Mouse (Mus musculus): ENCODE data around the gene Nkx2-5.

The Nkx2-5 gene

DNA sequence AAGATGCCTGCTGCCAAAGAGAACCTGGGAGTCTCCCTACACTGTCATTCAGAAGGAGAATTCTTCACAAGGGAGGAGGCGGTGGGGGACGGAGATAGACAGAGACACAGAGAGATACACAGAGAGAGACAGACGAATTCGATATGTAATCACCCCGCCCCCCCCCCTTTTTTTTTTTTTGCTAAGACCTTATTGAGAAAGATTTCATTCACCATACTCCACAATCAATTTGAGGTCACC is at the start of gene Nkx2-5:
TSS of gene Nkx2-5 (minus strand) at position 101 of the 240 bp plus-strand sequence.
- no peaks in the 10 kb centered on the region for H3K36me3 ChIP-seq (ENCODE audit: control insufficient read depth, insufficient read depth, low read length, poor library complexity, severe bottlenecking)
- no peaks in the 10 kb centered on the region for H3K27me3 ChIP-seq (ENCODE audit: control insufficient read depth, insufficient read depth, low read length, poor library complexity, severe bottlenecking)
- no peak for DNase-seq (ENCODE audit: low read depth, low spot score)

DNA sequence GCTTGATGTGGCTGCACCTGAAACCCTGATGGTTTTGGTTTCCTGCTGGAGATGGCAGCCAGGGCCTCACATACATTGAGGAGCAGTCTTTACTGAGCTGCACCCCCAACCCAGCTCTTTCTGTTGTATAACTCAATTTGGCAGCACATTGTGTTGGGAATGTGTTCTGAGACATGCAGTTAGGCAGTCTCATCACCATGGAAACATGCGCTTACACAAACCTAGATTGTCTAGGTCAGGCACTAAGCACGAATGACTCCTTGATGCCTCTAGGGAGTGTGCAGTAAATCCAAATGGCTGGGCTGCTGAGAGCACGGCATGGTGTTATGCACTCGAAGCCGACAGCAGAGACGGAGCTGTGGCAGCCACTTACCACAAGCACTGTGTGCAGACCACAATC is 49.5 kb upstream of the Nkx2-5 start:
- no peak for DNase-seq (ENCODE audit: low read depth, low spot score)
- no peaks in the 10 kb centered on the region for H3K27me3 ChIP-seq (ENCODE audit: control insufficient read depth, insufficient read depth, low read length, poor library complexity, severe bottlenecking)
- H3K36me3 ChIP-seq (ENCODE audit: control insufficient read depth, insufficient read depth, low read length, poor library complexity, severe bottlenecking) = no peaks in the 10 kb centered on the region

DNA sequence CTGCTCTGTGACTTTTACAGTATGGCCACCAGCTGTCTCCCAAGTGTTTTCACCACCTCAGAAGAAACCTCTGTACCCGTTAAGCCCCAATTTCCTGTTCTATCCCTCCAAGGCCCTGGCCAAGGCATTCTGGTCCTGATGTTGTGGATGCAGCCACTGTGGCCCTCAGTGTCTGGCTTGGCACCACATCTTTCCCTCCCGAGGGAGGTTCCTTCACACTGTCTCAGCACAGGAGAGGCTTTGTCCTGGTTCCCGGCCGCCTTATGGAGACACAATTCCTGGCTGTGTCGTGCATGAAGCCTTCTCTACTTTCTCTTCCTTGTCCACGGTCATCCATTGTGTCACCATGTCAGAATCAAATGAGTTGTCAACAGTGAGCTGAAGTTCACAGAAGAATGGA is 48.7 kb upstream of the Nkx2-5 start:
- H3K36me3 ChIP-seq (ENCODE audit: control insufficient read depth, insufficient read depth, low read length, poor library complexity, severe bottlenecking) = no peaks in the 10 kb centered on the region
- no peak for DNase-seq (ENCODE audit: low read depth, low spot score)
- no peaks in the 10 kb centered on the region for H3K27me3 ChIP-seq (ENCODE audit: control insufficient read depth, insufficient read depth, low read length, poor library complexity, severe bottlenecking)

DNA sequence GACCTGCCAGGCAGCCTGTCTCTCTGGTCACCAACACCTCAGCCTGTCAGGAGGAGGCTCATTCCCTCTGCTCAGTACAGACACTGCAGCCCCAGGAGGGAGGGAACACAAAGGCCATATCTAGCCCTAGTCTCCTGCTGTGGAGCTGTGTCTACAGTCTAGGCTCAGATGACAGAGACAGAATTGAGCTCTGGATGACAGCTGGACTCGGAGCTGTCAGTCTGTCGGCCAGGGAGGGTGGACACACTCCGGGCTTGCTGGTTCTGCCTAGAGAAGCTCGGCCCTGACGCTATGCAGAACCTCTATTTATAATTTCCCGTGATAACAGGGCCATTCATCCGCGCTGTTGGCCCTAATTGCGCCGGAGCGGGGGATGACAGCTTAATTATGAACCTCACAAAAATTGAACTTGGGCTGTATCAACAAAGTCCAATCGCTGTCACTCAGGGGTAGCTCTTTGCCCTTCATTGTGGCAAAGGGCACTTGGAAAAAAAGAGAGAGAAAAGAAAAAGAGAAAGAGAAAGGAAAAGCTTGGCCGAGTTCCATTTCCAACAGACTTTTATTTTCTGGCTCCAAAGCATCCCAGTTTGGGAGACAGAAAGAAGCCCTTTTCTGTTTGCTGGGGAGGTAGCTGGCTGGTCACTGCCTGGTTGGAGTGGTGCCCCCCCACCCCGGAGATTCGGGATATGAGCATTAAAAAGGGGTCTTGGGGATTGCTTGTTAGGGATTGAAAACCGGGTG is 48.0 kb upstream of the Nkx2-5 start:
- Histone ChIP-seq H3K36me3 (ENCODE audit: control insufficient read depth, insufficient read depth, low read length, poor library complexity, severe bottlenecking) (no peaks in the 10 kb centered on the region), H3K27me3 (ENCODE audit: control insufficient read depth, insufficient read depth, low read length, poor library complexity, severe bottlenecking) (no peaks in the 10 kb centered on the region)
- no peak for DNase-seq (ENCODE audit: low read depth, low spot score)

DNA sequence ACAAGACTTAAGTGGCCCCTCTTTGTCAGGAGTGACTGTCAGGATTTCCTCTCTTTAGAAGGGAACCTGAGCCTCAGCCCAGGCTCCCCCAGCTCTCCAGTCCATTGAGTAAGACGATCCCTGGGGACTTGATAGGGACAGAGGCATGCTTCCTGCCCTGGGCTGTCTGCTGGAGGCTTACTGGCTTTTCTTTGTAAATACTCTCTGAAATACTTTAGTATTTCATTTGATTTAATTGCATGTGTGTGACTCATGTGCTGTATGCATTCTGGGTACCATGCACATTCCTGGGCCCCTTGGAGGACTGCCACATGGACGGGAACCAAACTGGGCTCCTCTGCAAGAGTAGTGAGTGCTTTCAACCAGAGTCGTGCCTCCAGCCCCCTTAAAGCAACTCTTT is 43.1 kb upstream of the Nkx2-5 start:
- H3K36me3 ChIP-seq (ENCODE audit: control insufficient read depth, insufficient read depth, low read length, poor library complexity, severe bottlenecking) = no peaks in the 10 kb centered on the region
- no peaks in the 10 kb centered on the region for H3K27me3 ChIP-seq (ENCODE audit: control insufficient read depth, insufficient read depth, low read length, poor library complexity, severe bottlenecking)
- DNase-seq (ENCODE audit: low read depth, low spot score) = no peak

DNA sequence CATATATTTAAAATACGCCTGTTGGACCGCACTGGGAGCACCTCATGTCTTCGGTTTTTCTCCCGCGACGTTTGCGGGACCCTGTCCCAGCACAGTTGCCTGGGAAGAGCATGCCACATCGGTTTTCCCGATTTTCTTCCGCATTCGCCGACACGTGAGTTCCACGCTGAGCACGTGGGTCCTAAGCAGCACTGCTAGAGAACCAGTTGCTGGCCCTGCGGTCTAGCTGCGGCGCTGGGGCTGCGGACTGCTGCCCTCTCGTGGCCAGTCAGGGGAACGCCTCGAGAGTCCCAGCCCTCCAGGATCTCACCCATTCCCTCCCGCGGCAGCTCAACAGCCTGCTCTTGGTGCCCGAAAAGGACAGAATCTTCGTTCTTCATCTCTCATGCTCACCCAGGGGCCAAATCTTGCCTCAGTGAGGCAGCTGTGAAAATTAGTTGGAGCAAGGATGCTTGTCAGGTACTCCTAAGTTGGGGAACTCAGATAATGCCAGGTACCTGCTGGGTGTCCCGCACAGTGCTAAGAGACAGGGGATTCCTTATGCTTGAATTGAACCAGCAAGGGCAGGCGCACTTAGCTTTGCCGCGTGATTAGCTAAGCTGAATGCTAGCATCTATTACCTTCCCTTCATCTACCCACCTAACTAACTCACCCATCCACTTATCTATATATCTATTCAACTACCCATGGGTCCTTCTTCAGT is 41.4 kb upstream of the Nkx2-5 start:
- Histone ChIP-seq H3K27me3 (ENCODE audit: control insufficient read depth, insufficient read depth, low read length, poor library complexity, severe bottlenecking) (no peaks in the 10 kb centered on the region), H3K36me3 (ENCODE audit: control insufficient read depth, insufficient read depth, low read length, poor library complexity, severe bottlenecking) (no peaks in the 10 kb centered on the region)
- DNase-seq (ENCODE audit: low read depth, low spot score) = peak; percentile 89

DNA sequence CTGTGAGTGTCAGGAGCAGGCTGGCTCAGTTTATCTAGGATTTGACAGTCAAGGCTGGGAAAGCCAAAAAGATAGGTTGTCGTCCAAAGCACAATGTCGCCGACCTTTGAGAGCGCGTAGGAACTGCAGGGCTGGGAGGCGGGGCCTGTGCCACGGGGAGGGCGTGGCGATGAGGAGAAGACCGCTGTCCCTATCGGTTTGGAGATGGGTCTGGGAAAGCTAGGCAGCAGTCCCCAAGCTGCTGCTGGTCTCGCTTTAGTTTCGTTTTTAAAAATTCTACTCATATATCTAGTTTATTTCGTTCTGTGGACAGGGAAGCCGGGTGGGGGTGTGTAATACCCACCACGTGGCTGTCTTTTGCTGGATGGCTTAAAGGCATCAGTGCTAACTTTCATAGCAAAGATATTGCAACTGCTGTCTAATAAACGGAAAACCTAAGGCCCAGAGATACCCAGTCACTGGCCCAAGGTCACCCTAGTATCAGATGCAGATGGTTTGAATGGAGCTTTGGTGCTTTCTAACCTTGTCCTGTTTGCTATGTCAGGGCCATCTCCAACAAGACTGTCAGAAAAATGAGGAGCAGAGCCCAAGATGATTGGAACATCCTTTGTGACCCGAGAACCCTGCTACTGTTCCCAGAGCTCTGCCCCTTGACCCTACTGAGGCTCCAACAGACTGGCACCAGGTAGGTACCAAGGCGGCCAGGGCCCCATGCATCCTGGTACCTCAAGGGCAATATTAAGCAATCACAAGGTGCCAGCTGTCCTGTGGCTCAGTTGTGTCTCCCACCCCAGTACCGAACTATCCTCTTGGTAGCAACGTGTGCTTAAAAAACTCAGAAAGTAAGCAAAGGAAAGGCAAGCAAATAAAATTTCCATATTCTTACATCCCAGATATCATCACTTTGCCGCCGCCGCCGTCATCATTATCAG is 40.5 kb upstream of the Nkx2-5 start:
- H3K36me3 ChIP-seq (ENCODE audit: control insufficient read depth, insufficient read depth, low read length, poor library complexity, severe bottlenecking) = no peaks in the 10 kb centered on the region
- peak; percentile 83 for DNase-seq (ENCODE audit: low read depth, low spot score)
- no peaks in the 10 kb centered on the region for H3K27me3 ChIP-seq (ENCODE audit: control insufficient read depth, insufficient read depth, low read length, poor library complexity, severe bottlenecking)

DNA sequence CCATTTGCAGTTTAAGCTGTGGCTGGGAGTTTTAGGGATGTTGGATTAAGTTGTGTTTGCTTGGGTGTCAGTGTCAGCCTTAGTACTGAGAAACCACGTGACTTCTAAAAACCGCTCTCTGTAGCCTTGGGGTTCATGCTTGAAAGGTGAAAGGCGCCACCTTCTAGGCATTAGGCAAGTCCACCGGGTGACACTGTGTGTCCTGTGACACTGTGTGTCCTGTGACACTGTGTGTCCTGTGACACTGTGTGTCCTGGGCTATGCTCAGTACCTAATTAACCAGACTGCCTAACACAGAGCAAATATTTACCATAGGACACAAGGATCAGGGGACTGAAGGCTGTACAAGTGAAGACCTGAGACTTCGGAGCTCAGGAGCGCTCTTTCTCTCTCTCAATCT is 38.8 kb upstream of the Nkx2-5 start:
- H3K36me3 ChIP-seq (ENCODE audit: control insufficient read depth, insufficient read depth, low read length, poor library complexity, severe bottlenecking) = no peaks in the 10 kb centered on the region
- DNase-seq (ENCODE audit: low read depth, low spot score) = no peak

DNA sequence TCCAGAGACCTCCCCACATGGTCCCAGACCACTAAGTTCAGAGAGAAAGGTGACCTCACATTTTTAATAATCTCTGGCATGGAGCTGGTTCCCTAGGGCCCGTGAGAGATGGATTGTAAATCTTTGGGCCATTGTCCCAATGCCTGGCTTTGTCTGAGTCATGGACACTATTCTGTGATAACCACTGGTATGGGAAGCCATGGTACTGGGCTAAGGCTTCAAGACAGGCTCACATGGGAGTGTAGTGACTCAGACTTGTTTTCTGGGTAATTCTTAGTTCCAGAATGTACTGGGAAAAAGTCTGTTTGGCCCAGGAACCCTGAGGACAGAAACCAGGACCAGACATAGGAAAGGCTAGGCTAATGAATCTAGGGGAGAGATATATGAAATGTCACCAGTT is 37.9 kb upstream of the Nkx2-5 start:
- no peaks in the 10 kb centered on the region for H3K36me3 ChIP-seq (ENCODE audit: control insufficient read depth, insufficient read depth, low read length, poor library complexity, severe bottlenecking)
- DNase-seq (ENCODE audit: low read depth, low spot score) = no peak
- no peaks in the 10 kb centered on the region for H3K27me3 ChIP-seq (ENCODE audit: control insufficient read depth, insufficient read depth, low read length, poor library complexity, severe bottlenecking)

More for the DNA sequence above, 38.8 kb upstream of the Nkx2-5 start:
- no peaks in the 10 kb centered on the region for H3K27me3 ChIP-seq (ENCODE audit: control insufficient read depth, insufficient read depth, low read length, poor library complexity, severe bottlenecking)

DNA sequence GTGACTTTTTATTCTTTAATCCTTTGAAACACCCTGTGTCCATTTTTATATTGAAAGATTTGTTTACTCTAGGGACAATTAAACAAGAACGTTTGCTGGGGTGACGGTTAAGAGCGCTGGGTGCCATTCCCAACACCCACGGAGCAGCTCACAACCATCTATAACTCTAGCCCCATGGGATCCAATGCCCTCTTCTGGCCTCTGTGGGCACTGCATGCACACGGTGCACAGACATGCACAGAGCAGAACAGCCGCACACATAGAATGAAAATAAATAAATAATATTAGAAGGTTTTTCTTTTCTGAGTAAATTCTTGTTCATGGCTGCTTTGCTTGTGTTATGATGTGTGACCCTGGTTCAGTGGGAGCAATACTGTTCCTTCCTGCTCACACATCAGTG is 34.4 kb upstream of the Nkx2-5 start:
- Histone ChIP-seq H3K36me3 (ENCODE audit: control insufficient read depth, insufficient read depth, low read length, poor library complexity, severe bottlenecking) (no peaks in the 10 kb centered on the region), H3K27me3 (ENCODE audit: control insufficient read depth, insufficient read depth, low read length, poor library complexity, severe bottlenecking) (no peaks in the 10 kb centered on the region)
- DNase-seq (ENCODE audit: low read depth, low spot score) = no peak

DNA sequence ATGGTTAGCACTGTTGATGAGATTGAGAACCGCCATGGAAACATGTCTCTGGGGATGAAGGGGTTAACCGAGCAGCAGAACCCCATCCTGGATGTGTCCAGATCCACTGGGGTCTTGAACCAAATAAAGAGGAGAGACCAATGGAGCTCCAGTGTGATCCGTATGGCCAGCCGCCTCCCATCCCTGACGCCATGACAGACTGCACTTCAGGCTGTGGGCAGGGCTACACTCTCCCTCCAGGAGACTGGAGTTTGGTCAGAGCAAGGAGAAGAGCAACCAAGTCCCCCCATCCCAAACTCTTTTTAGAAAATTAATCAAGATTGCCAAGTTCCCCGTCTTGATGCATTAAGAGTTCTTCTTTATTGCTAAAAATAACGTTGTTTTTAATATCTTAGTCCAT is 33.1 kb upstream of the Nkx2-5 start:
- no peaks in the 10 kb centered on the region for H3K36me3 ChIP-seq (ENCODE audit: control insufficient read depth, insufficient read depth, low read length, poor library complexity, severe bottlenecking)
- DNase-seq (ENCODE audit: low read depth, low spot score) = no peak
- H3K27me3 ChIP-seq (ENCODE audit: control insufficient read depth, insufficient read depth, low read length, poor library complexity, severe bottlenecking) = no peaks in the 10 kb centered on the region

DNA sequence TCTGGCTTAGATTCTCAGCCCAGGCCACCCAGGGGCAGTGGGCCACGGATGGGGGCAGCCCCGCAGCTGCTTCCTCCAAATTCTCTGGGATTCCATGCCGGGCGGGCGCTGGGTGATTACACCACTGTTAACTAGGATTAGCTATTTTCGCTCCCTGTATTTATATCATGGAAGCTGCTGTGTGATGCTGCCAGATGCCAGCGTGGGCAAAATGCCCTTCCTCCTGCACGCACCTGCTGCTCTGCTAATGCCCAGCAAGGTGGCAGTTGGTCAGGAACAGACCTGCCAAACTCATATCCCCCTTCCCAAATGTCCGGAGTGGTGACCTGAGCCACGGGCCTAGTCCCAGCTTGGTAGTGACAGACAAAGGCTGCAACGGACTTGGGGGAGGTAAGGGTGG is 29.7 kb upstream of the Nkx2-5 start:
- no peak for DNase-seq (ENCODE audit: low read depth, low spot score)
- no peaks in the 10 kb centered on the region for H3K27me3 ChIP-seq (ENCODE audit: control insufficient read depth, insufficient read depth, low read length, poor library complexity, severe bottlenecking)
- no peaks in the 10 kb centered on the region for H3K36me3 ChIP-seq (ENCODE audit: control insufficient read depth, insufficient read depth, low read length, poor library complexity, severe bottlenecking)

DNA sequence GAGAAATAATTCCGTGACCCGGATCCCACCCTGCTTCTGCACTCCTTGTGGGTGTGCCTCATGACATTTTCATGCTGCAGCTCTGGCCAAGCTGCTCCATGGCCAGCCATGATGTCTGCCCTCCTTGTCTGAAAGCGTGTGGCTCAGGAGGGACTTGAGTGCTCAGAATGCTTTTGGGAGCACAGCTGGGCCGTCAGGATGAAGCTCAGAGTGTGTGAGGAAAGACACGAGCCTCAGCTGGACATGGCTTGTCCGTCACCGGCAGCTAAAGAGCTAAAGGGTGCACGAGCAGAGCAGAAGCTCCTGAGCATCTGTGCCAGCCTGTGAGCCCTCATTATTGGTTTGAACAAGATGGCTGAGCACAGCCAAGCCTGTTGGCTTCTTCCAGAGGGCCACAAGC is 28.7 kb upstream of the Nkx2-5 start:
- Histone ChIP-seq H3K36me3 (ENCODE audit: control insufficient read depth, insufficient read depth, low read length, poor library complexity, severe bottlenecking) (no peaks in the 10 kb centered on the region), H3K27me3 (ENCODE audit: control insufficient read depth, insufficient read depth, low read length, poor library complexity, severe bottlenecking) (no peaks in the 10 kb centered on the region)
- no peak for DNase-seq (ENCODE audit: low read depth, low spot score)

DNA sequence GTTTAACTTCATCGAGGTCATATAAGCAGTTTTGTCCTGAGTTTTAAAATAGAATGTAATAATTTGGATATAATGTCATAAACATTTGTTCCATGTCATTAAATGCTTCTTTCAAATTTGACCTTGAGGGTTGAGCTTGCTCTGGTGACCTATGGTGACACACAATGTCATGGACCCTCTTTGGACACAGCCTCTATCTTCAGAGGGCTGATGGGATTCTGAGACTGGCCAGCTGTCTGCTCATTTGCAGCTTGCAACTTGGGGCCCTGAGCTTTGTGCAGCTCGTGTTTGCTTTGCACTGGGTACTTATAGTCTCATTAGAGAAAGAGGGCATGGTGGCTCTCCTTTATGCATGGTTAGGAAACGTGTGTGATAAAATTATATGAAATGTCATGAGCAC is 28.1 kb upstream of the Nkx2-5 start:
- H3K27me3 ChIP-seq (ENCODE audit: control insufficient read depth, insufficient read depth, low read length, poor library complexity, severe bottlenecking) = no peaks in the 10 kb centered on the region
- H3K36me3 ChIP-seq (ENCODE audit: control insufficient read depth, insufficient read depth, low read length, poor library complexity, severe bottlenecking) = no peaks in the 10 kb centered on the region
- no peak for DNase-seq (ENCODE audit: low read depth, low spot score)

DNA sequence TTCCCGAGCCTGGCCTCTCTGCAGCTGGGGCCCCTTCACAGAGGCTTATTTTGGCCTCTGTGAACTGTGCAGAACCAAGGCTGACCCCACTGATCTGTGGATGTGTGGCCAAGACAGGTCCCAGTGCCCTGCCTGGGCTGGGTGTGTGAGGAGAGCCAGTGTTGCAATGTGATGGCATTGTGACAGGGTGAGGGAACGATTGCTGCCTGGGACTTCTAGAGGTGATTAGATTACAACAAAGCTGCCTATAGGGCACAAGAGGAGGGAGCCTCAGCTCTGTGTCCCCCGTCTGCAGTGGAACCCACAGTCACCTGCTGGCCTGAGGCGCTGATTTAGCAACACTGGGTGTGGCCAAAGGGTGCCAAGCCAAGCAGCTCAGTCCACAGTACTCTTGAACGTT is 23.9 kb upstream of the Nkx2-5 start:
- Histone ChIP-seq H3K27me3 (ENCODE audit: control insufficient read depth, insufficient read depth, low read length, poor library complexity, severe bottlenecking) (no peaks in the 10 kb centered on the region), H3K36me3 (ENCODE audit: control insufficient read depth, insufficient read depth, low read length, poor library complexity, severe bottlenecking) (no peaks in the 10 kb centered on the region)
- no peak for DNase-seq (ENCODE audit: low read depth, low spot score)

All from splenic B cell, adult 2 months (primary cell).